Mouse (Mus musculus) testis, adult 2 months (tissue): Measurements from ENCODE around the gene Aldh1l1.

Source experiments
- CTCF ChIP-seq: fragments of 200-500 bp; IDR thresholded peaks from 2 replicates; pipeline ENCODE4 v1.5.1; 2012; ENCODE audit warnings: low read depth, mild to moderate bottlenecking, inconsistent platforms, low read length, moderate library complexity; ENCODE audit not compliant: control insufficient read depth, insufficient read depth, insufficient replicate concordance
- POLR2A ChIP-seq: fragments of 200-500 bp; IDR thresholded peaks from 2 replicates; pipeline ENCODE4 v1.6.1; 2012; ENCODE audit warnings: low read depth, mild to moderate bottlenecking, inconsistent platforms, low read length, moderate library complexity; ENCODE audit not compliant: control insufficient read depth

GRCm38 (mm10) chr6:90613277-90613676 lies 127.0 kb downstream of the Aldh1l1 start:
- TF ChIP-seq POLR2A (no peak), CTCF (no peak)
